Comparison of ENCODE assay signal across 10 mouse cellular contexts in genomic region chr7:25815571-25815970, GRCm38 (mm10). TPM values are rescaled to one million over a fixed set of nuclear protein-coding genes. Genes with fewer than 3 reads are reported as not detected.
A peak's percentile ranks its signal among the peaks of the same experiment; 100 is the strongest.
DNase-seq lines count a peak whose midpoint lies in the region; ATAC-seq and TF ChIP-seq lines count a peak whose summit lies in the region.
"Had no signal": no experiment of that assay in that cellular context is flagged by ENCODE, and none has a peak within 500 bp of the region (broad histone marks: within the 10 kb centered on the region; RNA-seq: fewer than 3 reads in every experiment).

No protein-coding gene starts in this region.

- DNase-seq in heart, postnatal 10 days, result no peak
- no peak for DNase-seq in liver, embryonic 13.5 days
- DNase-seq in right cerebral cortex, postnatal 14 days, result no peak
- no peak for DNase-seq in right cerebral cortex, adult 18-20 months
- DNase-seq in spleen, postnatal 14 days (ENCODE audit: low spot score in 2 of 2), result no peak
- DNase-seq: adrenal gland, postnatal 14 days had no signal

- no peaks in the 10 kb centered on the region for H3K36me3 ChIP-seq in heart, embryonic 14.5 days (ENCODE audit: control insufficient read depth, insufficient read depth, low read length)
- H3K36me3 ChIP-seq in ES-Bruce4 (ENCODE audit: control insufficient read depth, insufficient read depth, low read length, poor library complexity, severe bottlenecking), result no peaks in the 10 kb centered on the region
- H3K36me3 ChIP-seq in forebrain, embryonic 16.5 days (ENCODE audit: control insufficient read depth, insufficient read depth), result no peaks in the 10 kb centered on the region
- no peaks in the 10 kb centered on the region for H3K36me3 ChIP-seq in liver, embryonic 13.5 days

- H3K4me2 ChIP-seq in heart, embryonic 14.5 days (ENCODE audit: low read length), result peak overlapping the region; percentile 80
- peak overlapping the region; percentile 87; the same call in 1 of the 2 replicates for H3K4me2 ChIP-seq in forebrain, embryonic 16.5 days (ENCODE audit: low read length)
- H3K4me2 ChIP-seq in liver, embryonic 13.5 days, result peak overlapping the region; percentile 66; the same call in 1 of the 2 replicates

- H3K4me1 ChIP-seq in heart, embryonic 14.5 days (ENCODE audit: control insufficient read depth in 2 of 2, insufficient read depth in 2 of 2, low read length in 2 of 2), result peaks cover 3 to 11% of the 10 kb centered on the region in 2 experiments; a peak in 3 of 4 replicates
- H3K4me1 ChIP-seq in ES-Bruce4 (ENCODE audit: control insufficient read depth, insufficient read depth, low read length), result no peaks in the 10 kb centered on the region
- H3K4me1 ChIP-seq in forebrain, embryonic 16.5 days (replicated peaks; ENCODE audit: control insufficient read depth, insufficient read depth, low read length), result peaks cover 9% of the 10 kb centered on the region
- H3K4me1 ChIP-seq in liver, embryonic 13.5 days (replicated peaks), result peaks cover 14% of the 10 kb centered on the region

- no peak for TF ChIP-seq POLR2A in ES-Bruce4 (IDR thresholded peaks at IDR 0.05; ENCODE audit: insufficient read depth, low read length)

- intact Hi-C loops in heart, postnatal 10 days (cut with DNase I), result no loop called here

- no peak overlapping the region for H3K27ac ChIP-seq in heart, embryonic 14.5 days (replicated peaks in 1 of 2; ENCODE audit: control insufficient read depth in 1 of 2, insufficient read depth in 1 of 2, low read depth in 2 of 2, low read length in 2 of 2)
- H3K27ac ChIP-seq in ES-Bruce4 (ENCODE audit: insufficient read depth, low read length), result no peak overlapping the region
- H3K27ac ChIP-seq in forebrain, embryonic 16.5 days (ENCODE audit: low read length), result no peak overlapping the region
- H3K27ac ChIP-seq in liver, embryonic 13.5 days, result no peak overlapping the region

- peak overlapping the region in 1 of 2 experiments; percentile 46; a peak in 2 of 4 replicates for H3K4me3 ChIP-seq in heart, embryonic 14.5 days (ENCODE audit: control insufficient read depth in 1 of 2, insufficient read depth in 1 of 2, low read depth in 1 of 2, low read length in 2 of 2)
- H3K4me3 ChIP-seq in ES-Bruce4 (ENCODE audit: low read depth, low read length), result peak overlapping the region; percentile 49
- no peak overlapping the region for H3K4me3 ChIP-seq in forebrain, embryonic 16.5 days (replicated peaks; ENCODE audit: low read length)
- no peak overlapping the region for H3K4me3 ChIP-seq in liver, embryonic 13.5 days (replicated peaks)

- ATAC-seq in heart, embryonic 14.5 days (ENCODE audit: insufficient number of reproducible peaks, insufficient read depth, low FRiP score, low read depth), result no peak
- ATAC-seq in forebrain, embryonic 16.5 days, result no peak
- no peak for ATAC-seq in liver, embryonic 13.5 days (ENCODE audit: low read depth)

- no peaks in the 10 kb centered on the region for H3K9me3 ChIP-seq in heart, embryonic 14.5 days (ENCODE audit: control insufficient read depth, low read length)
- no peaks in the 10 kb centered on the region for H3K9me3 ChIP-seq in ES-Bruce4 (replicated peaks; ENCODE audit: control insufficient read depth, insufficient read depth, low read length, poor library complexity, severe bottlenecking)
- H3K9me3 ChIP-seq in forebrain, embryonic 16.5 days (ENCODE audit: control insufficient read depth, low read length), result no peaks in the 10 kb centered on the region
- H3K9me3 ChIP-seq in liver, embryonic 13.5 days (replicated peaks), result no peaks in the 10 kb centered on the region
- H3K9me3 ChIP-seq: megakaryocyte, embryonic 14.5 days had no signal

- TF ChIP-seq CTCF in ES-Bruce4 (IDR thresholded peaks at IDR 0.05; ENCODE audit: low read depth, low read length), result no peak

- whole genome bisulfite sequencing in heart, embryonic 14.5 days, result 22% methylated on average over 7 of the region's 7 CpGs
- WGBS in forebrain, embryonic 16.5 days, result 24% methylated on average over 7 of the region's 7 CpGs
- 15% methylated on average over 7 of the region's 7 CpGs for WGBS in liver, embryonic 13.5 days (ENCODE audit: insufficient replicate concordance)

- no peak overlapping the region for H3K9ac ChIP-seq in heart, embryonic 14.5 days (ENCODE audit: low read length)
- H3K9ac ChIP-seq in ES-Bruce4 (ENCODE audit: low read depth, poor library complexity, severe bottlenecking), result no peak overlapping the region
- H3K9ac ChIP-seq in forebrain, embryonic 16.5 days (replicated peaks; ENCODE audit: low read depth, low read length), result no peak overlapping the region
- H3K9ac ChIP-seq in liver, embryonic 13.5 days, result no peak overlapping the region

- H3K27me3 ChIP-seq in heart, embryonic 14.5 days (ENCODE audit: control insufficient read depth, insufficient read depth, low read length), result peaks cover 29% of the 10 kb centered on the region; the same call in 1 of the 2 replicates
- no peaks in the 10 kb centered on the region for H3K27me3 ChIP-seq in ES-Bruce4 (ENCODE audit: control insufficient read depth, insufficient read depth, low read length, poor library complexity, severe bottlenecking)
- peaks cover 7% of the 10 kb centered on the region; the same call in 1 of the 2 replicates for H3K27me3 ChIP-seq in forebrain, embryonic 16.5 days (replicated peaks; ENCODE audit: control insufficient read depth, insufficient read depth, low read length)
- H3K27me3 ChIP-seq in liver, embryonic 13.5 days, result peaks cover 43% of the 10 kb centered on the region

- TF ChIP-seq EP300 in ES-Bruce4 (IDR thresholded peaks at IDR 0.05; ENCODE audit: insufficient read depth, low read depth, low read length), result no peak

RNA-seq across cellular contexts. Expression of gene Cyp2s1, which starts 1.1 kb away (rescaled TPM):
- 3.0 and 3.1 TPM in 2 replicates for polyA plus RNA-seq in heart, embryonic 14.5 days (2014; fragmentation: Nextera tagmentation; extraction: Ambion mirVana)
- 1 to 10 TPM; 6.1 to 7.0 TPM for total RNA-seq in heart, postnatal 10 days (2021)
- polyA plus RNA-seq in ES-Bruce4 (2011; ENCODE audit: insufficient read depth, insufficient read length, low read depth, missing spikeins), result 2.8 and 3.1 TPM in 2 replicates
- polyA plus RNA-seq in forebrain, embryonic 16.5 days (2015; fragmentation: Nextera tagmentation; extraction: Ambion mirVana), result 1.0 and 1.1 TPM in 2 replicates
- polyA plus RNA-seq in liver, embryonic 13.5 days (2015; fragmentation: Nextera tagmentation; extraction: Ambion mirVana), result 0.34 and 0.38 TPM in 2 replicates

RNA-seq across cellular contexts. Expression of gene Axl, which starts 27.1 kb away (rescaled TPM):
- polyA plus RNA-seq in heart, embryonic 14.5 days (2014; fragmentation: Nextera tagmentation; extraction: Ambion mirVana), result 38.9 and 42.1 TPM in 2 replicates
- 100 to 1,000 TPM; 113 to 139 TPM for total RNA-seq in heart, postnatal 10 days (2021)
- 16.4 and 21.5 TPM in 2 replicates for polyA plus RNA-seq in ES-Bruce4 (2011; ENCODE audit: insufficient read depth, insufficient read length, low read depth, missing spikeins)
- polyA plus RNA-seq in forebrain, embryonic 16.5 days (2015; fragmentation: Nextera tagmentation; extraction: Ambion mirVana), result 14.6 and 15.9 TPM in 2 replicates
- polyA plus RNA-seq in liver, embryonic 13.5 days (2015; fragmentation: Nextera tagmentation; extraction: Ambion mirVana), result 13.3 and 14.5 TPM in 2 replicates
